Mouse (Mus musculus): ENCODE results near the gene Fam120a. TPM values are rescaled to one million over a fixed set of nuclear protein-coding genes. Genes with fewer than 3 reads are reported as not detected.

Fam120a gene
- polyA plus RNA-seq, 1 experiment = 73.5 TPM

DNA sequence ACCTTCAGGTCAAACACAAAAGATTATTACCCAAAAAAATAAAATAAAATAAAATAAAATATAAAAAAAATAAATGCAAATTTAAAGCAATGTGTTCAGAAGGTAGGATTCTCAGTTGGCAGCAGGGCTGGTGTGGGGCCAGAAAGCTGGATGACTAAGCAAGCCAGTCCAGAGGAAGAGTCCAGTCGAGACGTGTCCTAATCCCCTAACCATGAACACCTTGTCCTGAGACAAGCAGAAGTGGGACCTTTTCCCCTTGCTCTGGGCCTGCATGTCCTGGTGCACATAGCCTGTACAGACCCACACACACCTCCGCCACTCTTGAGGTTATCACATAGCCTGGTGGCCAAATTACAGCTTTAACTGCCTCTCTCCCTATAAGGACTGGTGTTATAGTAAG, 35.1 kb downstream of the Fam120a start:
- Histone ChIP-seq H3K27me3 (ENCODE audit: control insufficient read depth, insufficient read depth, insufficient read length) (no peaks in the 10 kb centered on the region), H3K79me3 (ENCODE audit: low read depth) (peaks cover 38% of the 10 kb centered on the region), H3K79me2 (ENCODE audit: control insufficient read depth, insufficient read depth) (peaks cover 88% of the 10 kb centered on the region), H3ac (ENCODE audit: control insufficient read depth, insufficient read length, low read depth) (no peak overlapping the region), H3K36me3 (ENCODE audit: control insufficient read depth, insufficient read depth) (peaks cover 64% of the 10 kb centered on the region), H3K4me3 (ENCODE audit: insufficient read depth, poor library complexity, severe bottlenecking) (no peak overlapping the region)
- no peak for TF ChIP-seq FOSL1 (IDR thresholded peaks at IDR 0.05; ENCODE audit: insufficient read depth, low read length, poor library complexity, severe bottlenecking)
- TF ChIP-seq USF1 (IDR thresholded peaks at IDR 0.05; ENCODE audit: low read depth) = no peak
- no peak for TF ChIP-seq MAX (IDR thresholded peaks at IDR 0.05)
- no peak for TF ChIP-seq CTCF (IDR thresholded peaks at IDR 0.05; ENCODE audit: control insufficient read depth, insufficient read depth, insufficient read length)
- no peak for TF ChIP-seq MYOG (IDR thresholded peaks at IDR 0.05; ENCODE audit: control insufficient read depth, extremely low read depth, insufficient read length)
- no peak for TF ChIP-seq CEBPB (IDR thresholded peaks at IDR 0.05; ENCODE audit: low read depth)

DNA sequence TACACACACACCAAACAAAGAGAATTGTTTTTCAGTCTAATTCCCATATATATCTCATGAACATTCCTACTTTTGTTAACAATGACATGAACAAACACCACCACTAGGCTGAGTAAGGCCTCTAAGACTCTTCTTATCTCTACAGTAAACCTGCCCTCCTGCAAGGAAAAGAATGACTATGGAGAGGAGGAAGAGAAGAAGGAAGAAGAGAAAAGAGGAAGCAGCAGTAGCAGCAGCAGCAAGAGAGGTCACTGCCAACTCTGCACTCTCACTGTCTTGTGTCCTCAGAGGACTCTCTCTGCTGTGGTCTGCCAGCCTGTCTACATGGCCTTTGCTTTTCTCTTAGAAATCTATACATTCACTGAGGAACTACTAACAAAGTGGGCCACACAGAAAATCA, 36.1 kb downstream of the Fam120a start:
- TF ChIP-seq MYOD1 (IDR thresholded peaks at IDR 0.05; ENCODE audit: control insufficient read depth, insufficient read length, low read depth) (no peak), CTCF (IDR thresholded peaks at IDR 0.05; ENCODE audit: control insufficient read depth, insufficient read depth, insufficient read length) (no peak), CEBPB (IDR thresholded peaks at IDR 0.05; ENCODE audit: low read depth) (no peak), USF1 (IDR thresholded peaks at IDR 0.05; ENCODE audit: low read depth) (no peak), FOSL1 (IDR thresholded peaks at IDR 0.05; ENCODE audit: insufficient read depth, low read length, poor library complexity, severe bottlenecking) (no peak), MYOG (IDR thresholded peaks at IDR 0.05; ENCODE audit: control insufficient read depth, extremely low read depth, insufficient read length) (no peak), MAX (IDR thresholded peaks at IDR 0.05) (no peak)

DNA sequence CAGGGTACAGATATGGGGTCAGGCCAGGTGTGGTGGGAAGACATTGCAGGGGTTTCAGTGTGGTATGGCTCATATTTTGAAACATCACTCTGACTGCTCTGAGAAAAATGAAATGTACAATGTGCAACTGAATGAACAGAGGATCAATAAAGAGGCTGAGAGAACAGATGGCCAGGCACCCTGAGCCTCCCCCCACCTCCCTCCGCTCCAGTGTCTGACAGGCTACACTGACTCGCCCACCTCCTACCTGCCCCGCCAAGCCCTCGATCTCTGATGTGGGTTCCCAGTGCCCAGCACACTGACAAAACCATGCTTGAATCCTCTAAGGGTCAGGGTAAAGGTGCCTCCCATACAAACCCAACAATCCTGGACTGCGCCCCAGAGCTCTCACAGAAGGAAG, 36.6 kb downstream of the Fam120a start:
- Histone ChIP-seq H3ac (ENCODE audit: control insufficient read depth, insufficient read length, low read depth) (no peak overlapping the region), H3K79me2 (ENCODE audit: control insufficient read depth, insufficient read depth) (peaks cover 73% of the 10 kb centered on the region), H3K4me3 (ENCODE audit: insufficient read depth, poor library complexity, severe bottlenecking) (no peak overlapping the region), H3K36me3 (ENCODE audit: control insufficient read depth, insufficient read depth) (peaks cover 73% of the 10 kb centered on the region), H3K27me3 (ENCODE audit: control insufficient read depth, insufficient read depth, insufficient read length) (no peaks in the 10 kb centered on the region), H3K79me3 (ENCODE audit: low read depth) (peaks cover 26% of the 10 kb centered on the region)
- TF ChIP-seq FOSL1 (IDR thresholded peaks at IDR 0.05; ENCODE audit: insufficient read depth, low read length, poor library complexity, severe bottlenecking) (no peak), MYOD1 (IDR thresholded peaks at IDR 0.05; ENCODE audit: control insufficient read depth, insufficient read length, low read depth) (no peak), MAX (IDR thresholded peaks at IDR 0.05) (no peak), USF1 (IDR thresholded peaks at IDR 0.05; ENCODE audit: low read depth) (no peak), CEBPB (IDR thresholded peaks at IDR 0.05; ENCODE audit: low read depth) (no peak), CTCF (IDR thresholded peaks at IDR 0.05; ENCODE audit: control insufficient read depth, insufficient read depth, insufficient read length) (no peak)

More for the DNA sequence above, 36.1 kb downstream of the Fam120a start:
- Histone ChIP-seq H3K36me3 (ENCODE audit: control insufficient read depth, insufficient read depth) (peaks cover 70% of the 10 kb centered on the region), H3K79me3 (ENCODE audit: low read depth) (peaks cover 30% of the 10 kb centered on the region), H3K27me3 (ENCODE audit: control insufficient read depth, insufficient read depth, insufficient read length) (no peaks in the 10 kb centered on the region), H3K4me3 (ENCODE audit: insufficient read depth, poor library complexity, severe bottlenecking) (no peak overlapping the region), H3K79me2 (ENCODE audit: control insufficient read depth, insufficient read depth) (peaks cover 78% of the 10 kb centered on the region), H3ac (ENCODE audit: control insufficient read depth, insufficient read length, low read depth) (no peak overlapping the region)

GRCm38 (mm10) chr13:48929535-48930110, 38.2 kb downstream of the Fam120a start:
- H3K79me2 ChIP-seq (ENCODE audit: control insufficient read depth, insufficient read depth) = peaks cover 57% of the 10 kb centered on the region
- H3K27me3 ChIP-seq (ENCODE audit: control insufficient read depth, insufficient read depth, insufficient read length) = no peaks in the 10 kb centered on the region
- H3K4me3 ChIP-seq (ENCODE audit: insufficient read depth, poor library complexity, severe bottlenecking) = no peak overlapping the region
- TF ChIP-seq USF1 (IDR thresholded peaks at IDR 0.05; ENCODE audit: low read depth) = no peak
- no peak for TF ChIP-seq FOSL1 (IDR thresholded peaks at IDR 0.05; ENCODE audit: insufficient read depth, low read length, poor library complexity, severe bottlenecking)
- TF ChIP-seq MAX (IDR thresholded peaks at IDR 0.05) = no peak
- TF ChIP-seq CEBPB (IDR thresholded peaks at IDR 0.05; ENCODE audit: low read depth) = no peak
- no peak for TF ChIP-seq CTCF (IDR thresholded peaks at IDR 0.05; ENCODE audit: control insufficient read depth, insufficient read depth, insufficient read length)
- no peak for TF ChIP-seq MYOG (IDR thresholded peaks at IDR 0.05; ENCODE audit: control insufficient read depth, extremely low read depth, insufficient read length)
- no peak for TF ChIP-seq MYOD1 (IDR thresholded peaks at IDR 0.05; ENCODE audit: control insufficient read depth, insufficient read length, low read depth)
- H3K36me3 ChIP-seq (ENCODE audit: control insufficient read depth, insufficient read depth) = peaks cover 71% of the 10 kb centered on the region
- H3K79me3 ChIP-seq (ENCODE audit: low read depth) = peaks cover 20% of the 10 kb centered on the region
- H3ac ChIP-seq (ENCODE audit: control insufficient read depth, insufficient read length, low read depth) = no peak overlapping the region

- Histone ChIP-seq H3K79me3 (ENCODE audit: low read depth) (peaks cover 21% of the 10 kb centered on the region), H3K27me3 (ENCODE audit: control insufficient read depth, insufficient read depth, insufficient read length) (no peaks in the 10 kb centered on the region), H3K36me3 (ENCODE audit: control insufficient read depth, insufficient read depth) (peaks cover 73% of the 10 kb centered on the region), H3K4me3 (ENCODE audit: insufficient read depth, poor library complexity, severe bottlenecking) (no peak overlapping the region), H3K79me2 (ENCODE audit: control insufficient read depth, insufficient read depth) (peaks cover 64% of the 10 kb centered on the region), H3ac (ENCODE audit: control insufficient read depth, insufficient read length, low read depth) (no peak overlapping the region)
- no peak for TF ChIP-seq MYOD1 (IDR thresholded peaks at IDR 0.05; ENCODE audit: control insufficient read depth, insufficient read length, low read depth)
- no peak for TF ChIP-seq MYOG (IDR thresholded peaks at IDR 0.05; ENCODE audit: control insufficient read depth, extremely low read depth, insufficient read length)
- TF ChIP-seq FOSL1 (IDR thresholded peaks at IDR 0.05; ENCODE audit: insufficient read depth, low read length, poor library complexity, severe bottlenecking) = no peak
- TF ChIP-seq MAX (IDR thresholded peaks at IDR 0.05) = no peak
- TF ChIP-seq CTCF (IDR thresholded peaks at IDR 0.05; ENCODE audit: control insufficient read depth, insufficient read depth, insufficient read length) = no peak
These were observed 40.2 kb downstream of the Fam120a start for GRCm38 (mm10) chr13:48927609-48928008.

- Histone ChIP-seq H3K4me3 (ENCODE audit: insufficient read depth, poor library complexity, severe bottlenecking) (no peak overlapping the region), H3K79me2 (ENCODE audit: control insufficient read depth, insufficient read depth) (peaks cover 44% of the 10 kb centered on the region), H3K79me3 (ENCODE audit: low read depth) (peaks cover 5% of the 10 kb centered on the region), H3K36me3 (ENCODE audit: control insufficient read depth, insufficient read depth) (peaks cover 72% of the 10 kb centered on the region), H3ac (ENCODE audit: control insufficient read depth, insufficient read length, low read depth) (no peak overlapping the region), H3K27me3 (ENCODE audit: control insufficient read depth, insufficient read depth, insufficient read length) (no peaks in the 10 kb centered on the region)
- TF ChIP-seq MYOG (IDR thresholded peaks at IDR 0.05; ENCODE audit: control insufficient read depth, extremely low read depth, insufficient read length) (no peak), FOSL1 (IDR thresholded peaks at IDR 0.05; ENCODE audit: insufficient read depth, low read length, poor library complexity, severe bottlenecking) (no peak), CEBPB (IDR thresholded peaks at IDR 0.05; ENCODE audit: low read depth) (no peak)
These were observed 45.1 kb downstream of the Fam120a start for GRCm38 (mm10) chr13:48922712-48923111.

All from C2C12 (cell line).